Mouse (Mus musculus): ENCODE measurements at regions not wholly inside any gene's neighbourhood (a gene's known extent, or its start where the extent isn't known, plus 50 kb on each side); places are given as distances from the start of the nearest gene placed in this dataset.
"Not testable (repeated sequence)": the region's sequence is repeated elsewhere in the genome, so short reads cannot be mapped to it uniquely, and the experiment has no call there.

- H3K9me3 ChIP-seq, result peaks cover 16% of the 10 kb centered on the region
- H3K4me3 ChIP-seq (replicated peaks), result no peak overlapping the region
- peaks cover 23% of the 10 kb centered on the region for H3K36me3 ChIP-seq (replicated peaks; ENCODE audit: low read length)
- peaks cover 54% of the 10 kb centered on the region for H3K4me1 ChIP-seq
- no peaks in the 10 kb centered on the region for H3K27me3 ChIP-seq (replicated peaks)
- TF ChIP-seq FLI1 (IDR thresholded peaks at IDR 0.05; ENCODE audit: low read length), result no peak
- TF ChIP-seq GATA1 (IDR thresholded peaks at IDR 0.05; ENCODE audit: borderline replicate concordance, low read length), result no peak
Observed at GRCm38 (mm10) chr10:118053037-118053436, 88.6 kb upstream of the Mdm1 start.

- H3K4me3 ChIP-seq (replicated peaks), result no peak overlapping the region
- peaks cover 27% of the 10 kb centered on the region for H3K36me3 ChIP-seq (replicated peaks; ENCODE audit: low read length)
- TF ChIP-seq FLI1 (IDR thresholded peaks at IDR 0.05; ENCODE audit: low read length) (no peak), GATA1 (IDR thresholded peaks at IDR 0.05; ENCODE audit: borderline replicate concordance, low read length) (no peak)
- H3K27me3 ChIP-seq (replicated peaks), result no peaks in the 10 kb centered on the region
- H3K9me3 ChIP-seq, result peaks cover 25% of the 10 kb centered on the region
- peaks cover 39% of the 10 kb centered on the region for H3K4me1 ChIP-seq
Observed at GRCm38 (mm10) chr10:118056789-118057271, 84.8 kb upstream of the Mdm1 start.

GRCm38 (mm10) chr10:118057516-118057915 lies 84.1 kb upstream of the Mdm1 start:
- peak overlapping the region; percentile 10 for H3K4me3 ChIP-seq (replicated peaks)
- H3K27me3 ChIP-seq (replicated peaks), result no peaks in the 10 kb centered on the region
- peaks cover 24% of the 10 kb centered on the region for H3K9me3 ChIP-seq
- peaks cover 24% of the 10 kb centered on the region for H3K36me3 ChIP-seq (replicated peaks; ENCODE audit: low read length)
- no peak for TF ChIP-seq FLI1 (IDR thresholded peaks at IDR 0.05; ENCODE audit: low read length)
- TF ChIP-seq GATA1 (IDR thresholded peaks at IDR 0.05; ENCODE audit: borderline replicate concordance, low read length), result no peak
- peaks cover 32% of the 10 kb centered on the region for H3K4me1 ChIP-seq

- Histone ChIP-seq H3K27me3 (replicated peaks) (no peaks in the 10 kb centered on the region), H3K36me3 (replicated peaks; ENCODE audit: low read length) (peaks cover 54% of the 10 kb centered on the region), H3K4me1 (peaks cover 40% of the 10 kb centered on the region), H3K4me3 (replicated peaks) (peak overlapping the region; percentile 67), H3K9me3 (peaks cover 60% of the 10 kb centered on the region)
- TF ChIP-seq GATA1 (IDR thresholded peaks at IDR 0.05; ENCODE audit: borderline replicate concordance, low read length) (peak; percentile 89; the same call in 2 of the 3 replicates), FLI1 (IDR thresholded peaks at IDR 0.05; ENCODE audit: low read length) (peak; percentile 41; the same call in 1 of the 2 replicates)
Observed at GRCm38 (mm10) chr10:118064816-118065216, 76.8 kb upstream of the Mdm1 start.

- H3K9me3 ChIP-seq, result peaks cover 35% of the 10 kb centered on the region
- not testable (repeated sequence) for H3K4me1 ChIP-seq; H3K27me3 ChIP-seq (replicated peaks); H3K4me3 ChIP-seq (replicated peaks)
- peaks cover 24% of the 10 kb centered on the region for H3K36me3 ChIP-seq (replicated peaks; ENCODE audit: low read length)
Observed at GRCm38 (mm10) chr10:118076341-118076740, 65.3 kb upstream of the Mdm1 start.

GRCm38 (mm10) chr10:118081636-118082166 lies 59.9 kb upstream of the Mdm1 start:
- Histone ChIP-seq H3K4me3 (replicated peaks) (no peak overlapping the region), H3K9me3 (peaks cover 55% of the 10 kb centered on the region), H3K27me3 (replicated peaks) (no peaks in the 10 kb centered on the region), H3K36me3 (replicated peaks; ENCODE audit: low read length) (peaks cover 47% of the 10 kb centered on the region), H3K4me1 (peaks cover 41% of the 10 kb centered on the region)
- TF ChIP-seq GATA1 (IDR thresholded peaks at IDR 0.05; ENCODE audit: borderline replicate concordance, low read length) (no peak), FLI1 (IDR thresholded peaks at IDR 0.05; ENCODE audit: low read length) (no peak)

- Histone ChIP-seq H3K36me3 (replicated peaks; ENCODE audit: low read length) (peaks cover 39% of the 10 kb centered on the region), H3K9me3 (peaks cover 46% of the 10 kb centered on the region), H3K4me3 (replicated peaks) (peak overlapping the region; percentile 64), H3K27me3 (replicated peaks) (no peaks in the 10 kb centered on the region), H3K4me1 (peaks cover 42% of the 10 kb centered on the region)
- no peak for TF ChIP-seq FLI1 (IDR thresholded peaks at IDR 0.05; ENCODE audit: low read length)
- no peak for TF ChIP-seq GATA1 (IDR thresholded peaks at IDR 0.05; ENCODE audit: borderline replicate concordance, low read length)
Observed at GRCm38 (mm10) chr10:118083035-118083720, 58.4 kb upstream of the Mdm1 start.

- peaks cover 42% of the 10 kb centered on the region for H3K4me1 ChIP-seq
- H3K36me3 ChIP-seq (replicated peaks; ENCODE audit: low read length), result peaks cover 39% of the 10 kb centered on the region
- H3K4me3 ChIP-seq (replicated peaks), result no peak overlapping the region
- H3K27me3 ChIP-seq (replicated peaks), result no peaks in the 10 kb centered on the region
- TF ChIP-seq FLI1 (IDR thresholded peaks at IDR 0.05; ENCODE audit: low read length) (no peak), GATA1 (IDR thresholded peaks at IDR 0.05; ENCODE audit: borderline replicate concordance, low read length) (no peak)
- H3K9me3 ChIP-seq, result peaks cover 44% of the 10 kb centered on the region
Observed at GRCm38 (mm10) chr10:118083721-118084075, 57.9 kb upstream of the Mdm1 start.

GRCm38 (mm10) chr10:118085046-118085983 lies 56.3 kb upstream of the Mdm1 start:
- no peak overlapping the region for H3K4me3 ChIP-seq (replicated peaks)
- TF ChIP-seq GATA1 (IDR thresholded peaks at IDR 0.05; ENCODE audit: borderline replicate concordance, low read length), result no peak
- no peak for TF ChIP-seq FLI1 (IDR thresholded peaks at IDR 0.05; ENCODE audit: low read length)
- H3K4me1 ChIP-seq, result peaks cover 42% of the 10 kb centered on the region
- H3K9me3 ChIP-seq, result peaks cover 30% of the 10 kb centered on the region
- H3K27me3 ChIP-seq (replicated peaks), result no peaks in the 10 kb centered on the region
- peaks cover 27% of the 10 kb centered on the region for H3K36me3 ChIP-seq (replicated peaks; ENCODE audit: low read length)
